Mouse (Mus musculus) forelimb bud, embryonic 11.5 days (tissue): ENCODE results near the gene Slc35b4.

Experiments
- DNase-seq: peaks from one replicate; pipeline ENCODE4 v3.0.0-alpha.2; 2012; ENCODE audit warnings: low read depth, low spot score

Gene Slc35b4

DNA sequence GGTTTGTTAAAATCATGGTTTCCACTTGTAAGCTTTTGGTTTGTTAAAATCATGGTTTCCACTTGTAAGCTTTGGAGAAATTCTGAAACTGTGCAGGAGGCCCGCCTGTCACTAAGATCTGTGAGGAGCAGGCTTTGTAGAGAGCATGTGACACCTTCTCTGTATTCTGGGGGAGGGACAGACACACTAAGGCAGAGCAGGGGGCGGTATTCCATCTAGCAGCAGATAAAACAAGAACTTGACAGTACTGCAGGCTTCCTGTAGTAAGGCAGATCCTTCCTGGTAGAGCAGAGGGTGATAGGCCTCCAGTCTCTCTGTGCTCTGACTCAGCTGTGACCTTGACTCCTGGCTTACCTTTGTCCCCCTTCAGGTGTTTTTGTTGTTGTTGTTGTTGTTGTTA, 47.6 kb downstream of the Slc35b4 start:
- DNase-seq: no peak

DNA sequence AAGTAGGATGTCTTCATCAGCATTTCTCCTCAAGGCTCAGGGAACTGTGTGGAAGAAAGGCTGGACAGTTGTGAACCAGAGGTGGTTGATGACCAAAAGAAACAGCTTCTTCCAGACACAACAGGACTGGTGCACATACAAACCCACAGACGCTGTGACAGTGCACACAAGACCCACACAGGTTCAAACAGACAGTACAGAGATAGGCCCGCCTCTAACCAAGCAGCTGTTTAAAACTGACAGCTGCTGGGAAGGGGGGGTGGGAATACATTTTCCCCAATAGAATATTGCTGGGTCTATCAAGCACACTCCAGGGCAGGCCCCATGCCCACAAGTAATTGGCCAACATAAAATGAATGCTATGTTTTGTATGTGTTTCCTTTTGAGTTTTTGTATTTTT, 52.5 kb downstream of the Slc35b4 start:
- no peak for DNase-seq

GRCm38 (mm10) chr6:34116838-34117478, 60.0 kb downstream of the Slc35b4 start:
- peak; percentile 27 for DNase-seq

DNA sequence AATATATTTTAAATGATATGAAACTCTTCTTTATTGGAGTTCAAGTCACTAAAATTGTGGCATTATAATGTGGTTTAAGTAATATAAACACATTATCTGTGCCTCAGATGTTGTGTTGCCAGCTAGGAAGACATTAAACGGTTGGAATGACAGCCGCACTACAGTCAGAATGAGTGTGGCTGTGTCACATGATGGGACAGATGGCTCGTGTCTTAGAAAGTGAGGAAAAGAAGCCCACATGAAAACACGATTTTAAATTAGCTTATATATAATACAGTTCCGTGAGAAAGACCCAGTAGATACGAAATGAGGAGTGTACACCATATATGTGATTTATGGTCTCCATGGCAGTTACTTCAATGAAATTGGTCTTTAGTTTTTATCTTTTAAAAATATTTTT, 65.5 kb downstream of the Slc35b4 start:
- no peak for DNase-seq

GRCm38 (mm10) chr6:34110571-34110970, 66.3 kb downstream of the Slc35b4 start:
- DNase-seq: no peak
